Mouse (Mus musculus): Measurements from ENCODE around the gene Tnni1. TPM values are rescaled to one million over a fixed set of nuclear protein-coding genes. Genes with fewer than 3 reads are reported as not detected.

The Tnni1 gene
- polyA plus RNA-seq, 1 experiment from 2014 or later = 7.5 TPM

DNA sequence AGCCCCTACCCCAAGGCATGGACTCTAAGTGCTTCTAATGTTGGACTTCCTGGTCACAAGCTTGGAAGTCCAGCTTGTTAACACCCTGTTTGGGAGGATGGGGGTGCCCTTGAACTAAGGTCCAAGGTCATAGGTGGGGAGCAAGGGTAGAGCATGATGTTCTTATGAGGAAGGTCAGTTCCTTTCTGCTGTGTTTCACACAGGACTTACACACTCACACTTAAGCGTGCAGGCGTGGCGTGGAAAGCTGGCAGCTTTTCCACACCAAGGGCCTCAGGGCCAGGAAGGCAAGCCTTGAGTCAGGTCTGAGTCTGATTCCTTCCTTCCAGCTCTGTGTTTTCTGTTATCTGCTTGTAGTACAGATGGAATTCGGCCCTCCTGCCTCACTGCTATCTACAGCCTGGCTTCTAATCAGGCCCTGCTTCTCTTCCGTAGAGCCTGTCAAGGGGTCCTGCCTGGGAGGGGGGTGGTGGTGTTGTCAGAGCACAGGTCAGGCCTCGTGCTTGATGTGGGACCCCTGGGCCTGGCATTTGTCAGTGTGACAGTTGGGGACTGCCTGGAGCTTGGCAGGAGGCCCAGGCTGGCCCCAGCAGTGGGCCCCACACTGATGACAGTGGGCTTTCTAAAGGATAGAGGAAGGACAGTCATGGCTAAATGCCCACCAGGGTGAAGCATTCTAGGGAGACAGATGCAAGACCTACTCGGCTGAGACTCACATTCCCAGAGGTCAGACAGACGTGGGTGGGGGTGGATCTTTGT lies 21.1 kb downstream of the Tnni1 start:
- DNase-seq (ENCODE audit: low spot score) = no peak

DNA sequence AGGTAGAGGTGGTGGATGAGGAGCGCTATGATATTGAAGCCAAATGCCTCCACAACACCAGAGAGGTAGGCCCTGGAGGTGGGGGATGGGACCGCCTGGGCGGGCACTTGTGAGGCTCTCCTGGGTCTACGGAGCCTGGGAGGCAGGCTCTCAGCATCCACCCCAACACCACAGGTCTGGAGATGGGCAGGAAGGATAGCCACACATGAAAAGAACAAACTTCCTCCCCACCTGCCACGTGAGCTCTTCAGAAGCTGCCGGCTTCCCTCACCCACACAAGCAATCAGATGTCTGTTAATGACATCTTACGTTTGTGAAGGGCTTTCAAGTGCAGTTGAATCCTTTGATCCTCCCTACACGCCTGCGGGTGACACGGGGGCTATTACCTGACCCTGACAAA lies 28.3 kb downstream of the Tnni1 start:
- peak; percentile 76 for DNase-seq (ENCODE audit: low spot score)

DNA sequence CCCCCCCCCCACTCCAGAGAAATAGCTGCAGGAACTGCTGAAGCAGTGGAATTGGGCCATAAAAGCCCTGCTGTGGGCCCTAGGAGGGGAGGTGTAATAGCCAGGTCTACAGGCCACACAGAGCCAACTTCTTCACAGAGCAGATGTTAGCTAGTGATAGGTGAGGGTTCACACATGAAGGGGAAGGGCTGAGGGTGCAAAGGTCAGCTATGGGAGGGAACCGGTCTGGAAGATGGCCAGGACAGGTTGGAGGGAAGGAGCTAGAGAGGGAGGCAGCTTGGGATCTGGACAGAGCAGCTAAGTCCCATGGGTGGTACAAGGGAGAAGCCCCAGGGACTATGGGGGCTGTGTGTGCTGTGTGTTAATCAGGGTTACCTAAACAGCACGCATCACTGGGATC lies 30.9 kb downstream of the Tnni1 start:
- no peak for DNase-seq (ENCODE audit: low spot score)

DNA sequence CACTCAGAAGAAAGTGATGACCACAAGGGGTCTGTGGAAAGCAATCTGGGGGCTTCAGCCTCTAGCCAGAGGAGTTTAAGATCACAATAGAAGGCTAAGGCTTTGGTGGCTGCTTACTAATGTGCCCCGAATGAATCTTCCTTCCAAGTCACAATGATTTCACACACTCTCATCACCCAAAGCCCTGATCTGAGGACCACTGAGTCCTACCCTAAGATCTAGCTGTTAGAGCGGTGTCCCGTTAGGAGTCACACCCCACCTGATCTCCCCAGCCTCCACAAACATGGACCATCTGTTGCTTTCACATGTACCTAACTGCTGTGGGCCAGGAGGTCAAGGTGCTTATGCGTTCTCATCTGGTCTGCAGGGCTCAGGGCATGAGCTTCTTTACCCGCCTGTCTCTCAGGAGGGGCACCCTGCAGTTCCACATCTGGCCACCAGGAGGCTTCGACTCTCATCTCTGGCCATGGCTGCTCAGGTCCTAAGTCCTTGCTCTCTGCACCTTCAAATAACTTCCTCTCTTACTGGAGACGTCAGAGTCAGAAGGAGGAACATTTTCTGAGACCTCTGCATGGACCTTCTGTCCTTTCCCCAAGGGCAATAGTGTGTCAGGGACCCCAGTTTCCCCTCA lies 31.9 kb downstream of the Tnni1 start:
- DNase-seq (ENCODE audit: low spot score) = peak; percentile 85

DNA sequence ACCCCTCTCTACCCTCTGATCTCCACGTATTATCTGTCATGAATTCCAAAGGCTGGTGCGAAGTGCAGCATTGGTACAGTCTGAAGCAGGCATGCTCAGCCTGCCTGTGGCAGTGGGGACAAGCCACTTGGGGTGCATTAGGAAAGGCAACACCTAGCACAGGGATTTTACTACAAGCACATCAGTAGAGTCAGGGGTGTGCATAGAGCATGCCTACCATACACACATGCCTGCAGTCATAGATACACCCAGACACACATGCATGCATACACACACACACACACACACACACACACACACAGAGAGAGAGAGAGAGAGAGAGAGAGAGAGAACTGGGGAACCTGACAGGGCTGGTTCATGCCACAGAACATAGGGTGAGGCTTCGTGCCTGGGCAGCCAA lies 33.0 kb downstream of the Tnni1 start:
- no peak for DNase-seq (ENCODE audit: low spot score)

DNA sequence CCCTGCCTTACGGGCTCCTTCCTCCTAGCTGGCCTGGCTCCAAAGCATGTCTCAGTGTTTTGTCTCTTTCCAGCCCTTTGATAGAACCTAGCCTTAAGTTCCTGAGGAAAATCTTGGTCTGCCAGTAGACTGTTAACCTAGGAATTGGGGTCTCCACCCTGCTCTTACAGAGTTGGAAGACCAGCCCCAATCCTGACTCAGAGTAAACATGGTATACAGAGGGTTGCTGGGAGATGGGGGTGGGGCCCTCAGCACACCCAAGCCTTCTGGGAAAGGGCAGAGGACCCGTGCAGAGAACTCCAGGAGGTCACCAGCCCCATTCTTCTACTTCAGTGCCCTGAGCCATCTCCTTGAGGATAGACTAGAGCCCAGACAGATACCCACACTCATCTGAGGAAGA lies 33.4 kb downstream of the Tnni1 start:
- no peak for DNase-seq (ENCODE audit: low spot score)

DNA sequence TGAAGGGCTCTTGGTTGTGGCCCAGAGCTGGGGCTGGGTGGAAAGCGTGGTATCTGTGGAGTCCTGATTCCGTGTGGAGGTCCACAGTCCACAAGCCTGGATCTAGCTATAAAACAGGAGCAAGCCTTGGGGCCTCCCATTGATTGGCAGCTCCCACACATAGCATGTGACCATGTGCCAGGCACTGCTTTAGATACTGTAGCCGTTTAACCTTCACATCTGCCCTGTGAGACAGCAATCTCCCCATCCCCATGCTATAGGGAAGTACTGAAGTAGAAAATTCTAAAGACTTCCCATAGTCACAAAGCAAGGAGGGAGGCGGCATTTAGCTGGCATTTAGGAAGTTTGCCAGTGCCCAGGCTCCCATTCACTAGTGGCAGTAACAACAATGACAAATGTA lies 33.8 kb downstream of the Tnni1 start:
- no peak for DNase-seq (ENCODE audit: low spot score)

DNA sequence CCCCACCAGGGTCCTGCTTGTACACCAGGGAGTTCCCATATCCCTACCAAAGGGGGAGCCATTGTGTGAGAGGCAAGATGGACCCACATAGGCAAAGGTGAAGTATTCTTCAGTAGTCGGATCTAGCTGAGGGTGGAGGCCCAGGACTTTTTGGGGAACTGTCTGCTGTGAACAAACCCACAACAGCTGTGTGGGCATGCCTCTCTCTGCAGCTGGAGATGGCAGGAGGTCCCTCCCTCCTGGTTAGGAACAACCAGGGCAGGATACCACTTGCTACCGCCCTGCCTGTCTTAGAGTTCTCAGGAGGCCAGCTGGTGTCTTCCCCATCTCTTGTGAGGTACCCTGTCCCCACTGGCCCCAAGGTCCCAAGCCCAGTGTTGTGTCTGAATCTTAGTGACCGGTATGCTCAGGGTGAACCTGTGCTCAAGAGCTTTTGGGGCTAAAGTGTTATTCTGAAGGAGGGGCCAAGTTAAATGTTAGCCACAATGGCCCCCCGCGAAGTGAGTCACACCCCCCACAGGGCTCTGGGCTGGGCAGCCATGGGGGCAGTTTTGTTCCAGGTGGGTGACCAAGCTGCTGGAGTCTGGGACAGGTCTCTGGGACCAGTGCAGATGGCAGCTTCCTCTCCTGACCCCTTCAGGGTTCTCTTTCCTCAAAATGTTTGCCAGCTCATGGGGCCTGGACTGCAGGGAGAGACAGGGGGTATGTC lies 34.6 kb downstream of the Tnni1 start:
- DNase-seq (ENCODE audit: low spot score) = peak; percentile 83

DNA sequence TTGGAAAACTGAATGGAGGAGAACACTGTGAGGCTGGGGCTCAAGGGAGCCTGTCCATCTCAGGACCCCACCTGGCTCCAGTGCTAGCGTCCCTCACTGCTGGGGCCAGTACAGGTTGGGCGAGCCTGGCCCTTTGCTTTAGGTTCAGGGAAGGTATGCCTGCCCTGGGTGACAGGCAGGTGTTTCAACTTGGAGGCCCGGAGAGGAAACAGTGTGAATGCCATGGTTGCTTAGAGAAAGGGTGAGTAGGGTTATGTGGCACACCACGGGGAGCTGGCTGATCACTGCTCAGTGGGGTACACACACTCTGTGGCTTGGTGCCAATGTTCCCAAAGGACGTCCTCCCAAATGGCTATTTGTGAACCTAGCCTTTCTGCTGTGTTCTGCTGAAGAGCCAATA lies 35.3 kb downstream of the Tnni1 start:
- peak; percentile 39 for DNase-seq (ENCODE audit: low spot score)

DNA sequence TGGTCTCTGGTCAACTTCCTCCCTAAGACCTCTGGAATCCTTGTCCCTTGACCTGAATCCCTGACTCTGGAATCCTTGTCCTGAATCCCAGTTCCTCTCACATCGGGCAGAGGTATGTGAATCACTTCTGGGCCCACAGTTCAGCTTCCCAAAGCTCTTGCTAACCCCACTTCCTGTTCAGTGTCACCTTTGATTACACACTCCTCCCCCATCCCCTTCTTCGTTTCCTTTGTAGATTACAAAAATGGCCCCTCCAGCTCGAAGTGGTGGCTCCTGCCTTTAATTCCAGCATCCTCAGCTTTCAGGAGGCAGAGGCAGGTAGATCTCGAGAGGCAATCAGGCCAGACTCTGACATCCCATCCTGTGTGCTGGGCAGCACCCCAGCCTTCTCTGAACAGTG lies 38.4 kb downstream of the Tnni1 start:
- DNase-seq (ENCODE audit: low spot score) = peak; percentile 50

DNA sequence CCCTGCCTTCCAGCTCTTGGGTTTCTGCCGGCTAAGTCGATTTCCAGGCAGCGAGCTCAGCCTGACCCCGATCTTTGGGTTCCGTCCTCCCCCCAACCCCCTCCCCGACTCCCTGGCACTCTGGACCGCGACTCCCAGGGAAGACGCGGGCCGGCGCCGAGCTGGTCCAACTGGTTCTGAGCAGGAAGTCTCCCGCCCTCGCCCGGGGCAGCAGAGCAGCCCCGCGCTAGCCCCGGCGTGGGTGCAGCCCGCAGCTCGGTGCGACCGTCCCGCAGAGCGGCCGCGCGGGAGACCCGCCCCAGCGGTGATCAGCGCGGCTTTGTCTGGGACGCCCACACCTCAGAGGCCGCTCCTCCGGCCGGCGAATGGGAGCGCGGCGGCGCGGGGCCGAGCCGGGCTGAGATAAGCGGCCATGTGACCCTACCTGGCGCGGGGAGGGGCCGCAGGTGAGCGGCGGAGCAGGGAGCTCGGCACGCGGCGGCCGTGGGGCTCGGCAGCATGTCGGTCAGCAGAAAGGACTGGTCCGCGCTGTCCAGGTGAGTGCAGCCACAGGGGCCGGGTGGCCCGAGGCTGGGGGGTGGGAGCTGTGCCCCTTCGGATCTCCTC lies 39.4 kb downstream of the Tnni1 start, which contains the start of gene Lad1:
Lad1 (plus strand) TSS at position 118 of the 606 bp plus-strand sequence.
- DNase-seq (ENCODE audit: low spot score) = no peak

DNA sequence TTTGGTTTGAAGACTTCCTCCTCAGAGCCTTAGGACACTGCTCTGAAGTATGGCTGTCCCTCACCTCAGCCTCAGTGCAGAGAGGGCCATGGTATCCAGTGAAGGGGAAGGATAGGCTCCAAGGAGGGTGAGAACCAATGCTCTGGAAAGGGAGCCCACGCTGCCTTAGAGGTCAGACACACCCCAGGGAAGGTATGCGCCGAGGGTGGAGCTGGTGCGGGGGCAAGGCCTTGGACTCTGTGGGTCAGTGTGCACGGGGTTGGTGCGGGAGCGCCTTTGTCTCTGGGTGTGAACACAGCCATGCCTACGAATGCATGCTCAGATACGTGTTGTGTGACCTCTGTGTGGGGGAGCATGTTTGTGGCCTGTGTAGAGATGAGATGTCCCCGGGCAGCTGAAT lies 40.8 kb downstream of the Tnni1 start:
- DNase-seq (ENCODE audit: low spot score) = no peak

DNA sequence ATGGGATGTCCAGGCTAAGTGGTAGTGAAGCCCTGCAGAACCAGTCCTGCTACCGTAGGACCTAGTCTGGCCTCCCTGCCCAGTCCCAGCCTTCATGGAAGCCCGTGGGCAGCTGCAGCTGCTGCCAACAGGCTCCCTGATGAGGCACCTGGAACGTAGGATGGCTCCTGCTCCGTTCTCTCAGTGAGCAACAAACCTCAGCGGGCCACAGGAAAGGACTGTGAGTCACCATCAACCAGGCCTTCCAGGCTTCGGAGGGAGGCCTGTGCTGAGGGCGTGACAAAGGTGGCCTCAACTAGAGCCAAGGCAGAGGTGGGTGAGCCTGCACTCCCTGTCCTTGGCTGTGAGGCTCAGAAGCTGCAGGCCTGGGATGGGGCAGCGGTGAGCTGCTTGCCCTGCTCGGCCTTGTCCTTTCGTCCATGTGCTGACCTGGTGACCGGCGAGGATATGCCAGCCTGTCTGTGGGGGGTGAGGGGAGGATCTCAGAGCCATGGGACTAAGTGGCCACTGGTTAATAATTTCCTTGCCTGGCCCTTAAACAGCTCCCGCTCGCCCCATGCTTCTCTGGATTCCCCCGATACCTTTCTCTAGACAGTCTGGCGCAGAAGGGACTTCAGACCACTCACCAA lies 41.6 kb downstream of the Tnni1 start:
- DNase-seq (ENCODE audit: low spot score) = no peak

DNA sequence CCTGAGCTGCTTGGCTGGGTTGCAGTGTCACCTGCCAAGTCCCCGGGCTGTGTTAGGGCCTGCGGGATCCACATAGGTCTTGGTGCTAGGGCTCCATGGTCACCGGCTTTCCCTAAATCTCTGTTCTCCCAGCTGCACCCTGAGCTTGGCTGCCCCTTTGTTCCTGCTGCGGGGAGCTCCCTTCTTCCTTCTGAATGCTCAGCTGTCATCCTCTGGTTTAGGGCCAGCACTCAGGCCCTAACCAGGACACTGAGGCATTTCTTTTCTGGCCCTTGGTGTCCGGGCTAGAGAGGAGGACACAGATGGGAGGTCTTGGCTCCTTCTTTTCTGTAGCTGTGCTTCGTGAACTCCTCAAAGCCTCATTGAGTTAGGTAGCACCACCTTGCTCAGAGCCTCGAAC lies 42.5 kb downstream of the Tnni1 start:
- DNase-seq (ENCODE audit: low spot score) = no peak

DNA sequence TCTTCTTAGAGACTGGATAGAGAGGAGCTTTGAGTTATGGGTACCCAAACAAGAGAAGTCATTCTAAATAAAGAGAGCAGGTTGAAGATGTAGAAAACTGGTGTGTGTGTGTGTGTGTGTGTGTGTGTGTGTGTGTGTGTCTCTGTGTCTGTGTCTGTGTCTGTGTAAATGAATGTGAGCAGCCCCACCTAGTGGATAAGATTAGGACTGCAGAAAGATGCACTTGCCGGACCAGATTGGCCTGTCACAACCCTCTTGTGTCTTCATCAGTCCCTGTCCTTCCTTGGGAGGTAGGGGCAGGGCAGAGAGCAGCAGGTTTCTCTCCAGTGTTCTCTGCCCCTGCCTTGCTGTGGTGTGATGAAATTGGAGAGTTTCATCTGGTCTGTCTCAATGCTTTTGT lies 49.7 kb downstream of the Tnni1 start:
- DNase-seq (ENCODE audit: low spot score) = peak; percentile 74

DNA sequence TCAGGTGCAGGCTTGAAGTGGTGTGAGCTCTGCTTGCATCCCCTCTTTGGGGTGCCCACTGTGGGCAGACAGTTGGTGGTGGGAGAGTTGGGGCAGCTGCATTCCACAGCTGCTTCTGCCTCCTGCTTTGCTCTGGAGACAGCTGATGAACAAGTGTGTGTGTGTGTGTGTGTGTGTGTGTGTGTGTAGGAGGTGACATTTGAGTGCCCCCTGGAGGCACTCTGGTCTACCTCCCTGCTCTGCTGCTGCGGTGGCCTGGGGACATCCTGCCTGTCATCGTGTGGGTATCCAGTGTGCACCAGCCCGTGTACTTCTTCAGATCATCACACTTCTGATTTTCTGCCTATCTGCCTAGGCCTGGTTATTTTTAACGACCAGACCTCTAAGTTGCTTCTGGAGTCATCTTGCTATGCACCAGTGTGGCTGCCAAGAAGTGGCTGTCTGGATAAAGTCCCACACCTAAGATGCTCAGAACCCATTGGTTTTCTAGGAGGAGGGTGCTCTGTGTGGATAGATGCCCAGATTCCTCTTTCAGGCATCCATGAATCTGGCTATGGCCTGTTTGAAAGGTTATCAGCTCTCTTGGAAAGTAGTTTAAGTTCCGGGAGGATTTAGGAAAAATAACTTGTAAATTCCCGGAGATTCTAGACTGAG lies 55.1 kb downstream of the Tnni1 start:
- peak; percentile 72 for DNase-seq (ENCODE audit: low spot score)

DNA sequence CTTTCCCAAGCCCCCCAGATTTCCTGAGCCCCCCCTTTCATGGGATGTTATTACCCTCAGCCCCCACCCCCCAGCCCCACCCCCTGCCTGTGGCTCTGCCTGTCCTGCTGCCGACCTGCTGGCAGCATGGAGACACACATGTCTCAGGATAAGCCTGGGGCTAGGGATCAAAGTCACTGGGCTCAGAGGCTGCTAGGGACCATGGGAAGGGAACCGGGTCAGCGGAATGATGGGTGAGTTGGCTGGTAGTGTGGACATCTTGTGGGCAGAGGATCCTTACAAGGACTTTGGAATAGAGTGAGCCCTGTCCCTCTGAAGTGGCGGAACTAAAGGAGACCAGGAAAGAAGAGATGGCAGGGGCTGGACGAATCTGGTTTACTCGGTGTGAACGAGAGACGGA lies 55.7 kb downstream of the Tnni1 start:
- no peak for DNase-seq (ENCODE audit: low spot score)

DNA sequence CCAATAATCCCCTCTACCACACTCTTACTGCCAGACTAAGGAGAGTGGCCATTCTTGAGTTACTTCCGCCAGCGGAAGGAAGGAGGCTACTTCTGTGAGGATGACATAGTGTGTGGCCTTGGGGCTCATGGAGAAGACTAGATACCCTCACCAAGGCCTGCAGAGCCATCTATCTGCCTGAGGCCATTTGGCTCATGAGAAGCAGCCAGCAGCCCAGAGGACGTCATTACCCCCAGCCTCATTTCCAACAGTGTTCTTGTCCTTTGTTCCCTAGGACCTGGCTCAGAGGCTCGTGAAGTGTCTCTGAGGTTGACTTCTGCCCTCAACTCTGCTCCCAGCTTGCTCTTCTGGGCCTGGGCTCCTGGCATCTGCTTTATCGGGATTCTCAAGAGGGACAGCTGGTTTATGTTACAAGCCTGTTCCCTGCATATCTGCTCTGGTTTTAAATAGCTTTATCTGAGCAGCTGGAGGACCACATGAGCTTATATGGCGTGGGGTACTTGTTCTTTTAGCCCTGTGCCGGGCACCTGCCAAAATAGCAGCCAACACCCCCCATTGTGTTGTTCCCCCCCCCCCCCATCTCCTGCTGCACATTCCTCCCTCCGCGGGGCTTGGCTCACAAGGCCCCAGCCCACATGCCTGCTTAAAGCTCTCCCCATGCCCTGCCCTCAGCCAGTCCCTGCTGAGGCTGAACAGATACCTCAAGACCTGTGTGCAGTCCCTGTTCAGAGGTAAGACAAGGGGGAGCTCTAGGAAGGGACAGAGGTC lies 56.7 kb downstream of the Tnni1 start, which contains the start of gene Tnnt2:
Tnnt2 (plus strand) TSS at position 639 of the 768 bp plus-strand sequence.
- no peak for DNase-seq (ENCODE audit: low spot score)

DNA sequence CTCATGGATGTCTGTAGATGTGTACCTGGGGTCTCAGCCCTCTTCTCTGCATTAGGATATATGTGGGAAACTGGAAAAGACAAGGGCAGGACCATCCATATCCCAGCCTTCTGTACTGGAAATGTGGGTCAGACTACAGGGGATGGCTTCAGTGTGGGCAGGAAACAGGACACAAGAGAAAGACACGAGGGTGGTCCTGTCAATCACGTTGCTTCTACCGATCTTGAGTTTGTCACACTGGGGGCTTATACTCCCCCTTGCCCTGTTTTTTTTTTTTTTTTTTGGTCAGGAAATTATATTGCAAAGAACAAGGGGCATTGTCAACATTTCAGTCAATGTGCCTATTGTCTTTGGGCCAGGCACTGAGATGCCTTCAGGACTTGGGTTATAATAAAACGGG lies 59.4 kb downstream of the Tnni1 start:
- no peak for DNase-seq (ENCODE audit: low spot score)

DNA sequence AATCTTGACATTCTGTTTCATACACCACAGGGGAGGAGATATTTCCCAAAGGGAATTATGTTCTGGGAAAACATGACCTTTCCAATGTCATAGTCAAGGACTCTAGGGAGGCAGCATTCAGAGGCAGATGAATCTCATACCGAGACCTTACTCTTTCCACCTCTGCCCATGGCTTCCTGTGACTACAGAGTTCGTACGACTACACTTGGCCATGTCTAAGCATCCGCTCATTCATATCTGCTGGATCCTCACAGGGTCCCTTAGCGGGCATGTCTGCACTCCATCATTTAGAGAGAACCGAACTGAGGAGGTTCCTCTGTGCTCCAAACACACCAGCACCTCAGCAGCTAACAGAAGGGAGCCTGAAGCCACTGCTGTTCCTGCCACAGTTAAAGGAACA lies 59.8 kb downstream of the Tnni1 start:
- no peak for DNase-seq (ENCODE audit: low spot score)
